Mouse (Mus musculus) cortical plate, adult 2 months (tissue): ENCODE measurements around the gene Hhex.

ENCODE experiments used
- CTCF ChIP-seq: fragments of 200-500 bp; IDR thresholded peaks from 2 replicates; pipeline ENCODE4 v1.5.1; 2011; ENCODE audit warnings: mild to moderate bottlenecking, control low read depth, low read length; ENCODE audit not compliant: insufficient read depth; ENCODE audit errors: extremely low read depth
- POLR2A ChIP-seq: fragments of 200-500 bp; IDR thresholded peaks from 2 replicates; pipeline ENCODE4 v1.6.1; 2011; ENCODE audit warnings: mild to moderate bottlenecking, low read length, control low read depth; ENCODE audit not compliant: insufficient read depth; ENCODE audit errors: extremely low read depth

GRCm38 (mm10) chr19:37435041-37435852 lies 637 bp downstream of the Hhex start:
- TF ChIP-seq CTCF (no peak), POLR2A (no peak)
